In genomic region chr10:67247145-67247544, GRCm38 (mm10) we compare ENCODE assay signal across 8 mouse cellular contexts. TPM values are rescaled to one million over a fixed set of nuclear protein-coding genes. Genes with fewer than 3 reads are reported as not detected.
DNase-seq lines count a peak whose midpoint lies in the region; ATAC-seq and TF ChIP-seq lines count a peak whose summit lies in the region.

No protein-coding gene starts in this region.

- no peak overlapping the region for H3K4me3 ChIP-seq in kidney, adult 2 months (ENCODE audit: insufficient read depth, low read depth, low read length)
- no peak overlapping the region for H3K4me3 ChIP-seq in G1E (ENCODE audit: low read depth, low read length)
- H3K4me3 ChIP-seq in thymus, adult 2 months (ENCODE audit: control insufficient read depth, insufficient read depth, low read length): no peak overlapping the region

- DNase-seq in adrenal gland, adult (ENCODE audit: inconsistent age in 2 of 2, low spot score in 1 of 2): peak; percentile 39 to 75
- no peak for DNase-seq in adrenal gland, adult 8-10 months
- DNase-seq in kidney, adult 2 months: peak; percentile 46
- DNase-seq in kidney, adult 11 months: no peak
- no peak for DNase-seq in G1E (ENCODE audit: low spot score)
- DNase-seq in embryo, embryonic 9.5 days (ENCODE audit: extremely low spot score): peak; percentile 28
- peak; percentile 64 for DNase-seq in lung, postnatal 10 days
- DNase-seq in thymus, adult 2 months: peak; percentile 39

- H3K27ac ChIP-seq in kidney, adult 2 months (ENCODE audit: insufficient read depth, low read depth, low read length): no peak overlapping the region
- no peak overlapping the region for H3K27ac ChIP-seq in thymus, adult 2 months (ENCODE audit: control insufficient read depth, insufficient read depth, low read length)

- H3K9me3 ChIP-seq in G1E (replicated peaks): no peaks in the 10 kb centered on the region

- peak; percentile 49; the same call in 1 of the 2 replicates for ATAC-seq in G1E (ENCODE audit: extremely low read depth, insufficient number of reproducible peaks, low FRiP score, poor library complexity, severe bottlenecking)

- no peak for TF ChIP-seq POLR2A in kidney, adult 2 months (IDR thresholded peaks at IDR 0.05; ENCODE audit: low read depth, low read length)
- TF ChIP-seq POLR2A in thymus, adult 2 months (IDR thresholded peaks at IDR 0.05; ENCODE audit: control insufficient read depth, extremely low read depth, insufficient read depth, low read length, poor library complexity): no peak

- no peaks in the 10 kb centered on the region for H3K27me3 ChIP-seq in kidney, adult 2 months (replicated peaks; ENCODE audit: control insufficient read depth, insufficient read depth, low read length)
- no peaks in the 10 kb centered on the region for H3K27me3 ChIP-seq in G1E (ENCODE audit: insufficient read depth, low read length)
- no peaks in the 10 kb centered on the region for H3K27me3 ChIP-seq in thymus, adult 2 months (ENCODE audit: control insufficient read depth, insufficient read depth, low read length)

- H3K36me3 ChIP-seq in kidney, adult 2 months (ENCODE audit: control insufficient read depth, insufficient read depth, low read length): peaks cover 14% of the 10 kb centered on the region
- peaks cover 93% of the 10 kb centered on the region for H3K36me3 ChIP-seq in G1E (replicated peaks)
- peaks cover 59% of the 10 kb centered on the region for H3K36me3 ChIP-seq in thymus, adult 2 months (ENCODE audit: control insufficient read depth, insufficient read depth, low read length)

- TF ChIP-seq CTCF in kidney, adult 2 months (conservative IDR thresholded peaks at IDR 0.05; ENCODE audit: insufficient read depth, insufficient read length, low read depth, low read length): peak; percentile 61
- peak; percentile 74 for TF ChIP-seq CTCF in G1E (IDR thresholded peaks at IDR 0.05; ENCODE audit: low read depth, low read length)
- TF ChIP-seq CTCF in thymus, adult 2 months (IDR thresholded peaks at IDR 0.05; ENCODE audit: borderline replicate concordance, control insufficient read depth, extremely low read depth, insufficient read depth, low read length, poor library complexity): no peak

- WGBS in kidney, adult 2 months: 95% methylated on average over 4 of the region's 4 CpGs
- WGBS in thymus, adult 2 months: 98% methylated on average over 4 of the region's 4 CpGs

- no peaks in the 10 kb centered on the region for H3K4me1 ChIP-seq in kidney, adult 2 months (ENCODE audit: control insufficient read depth, insufficient read depth, low read length)
- H3K4me1 ChIP-seq in G1E (ENCODE audit: insufficient read depth, low read depth, low read length): peaks cover 6% of the 10 kb centered on the region; the same call in 1 of the 2 replicates
- H3K4me1 ChIP-seq in thymus, adult 2 months (replicated peaks; ENCODE audit: control insufficient read depth, insufficient read depth, low read length): no peaks in the 10 kb centered on the region

RNA-seq across cellular contexts. Expression of gene Nrbf2, which starts 38.0 kb away (rescaled TPM):
- 10 to 100 TPM; 12.8 to 17.6 (median 15.5) TPM for total RNA-seq in adrenal gland, adult 8-10 months (2022)
- 6.8 and 8.6 TPM in 2 replicates for polyA plus RNA-seq in kidney, adult 2 months (2012; rRNA removed)
- total RNA-seq in G1E (2014; fragmentation: Nextera tagmentation) (46.3 and 49.1 TPM in 2 replicates), G1E (2017) (46.6 and 52.2 TPM in 2 replicates)
- 71.1 and 92.1 TPM in 2 replicates for polyA plus RNA-seq in G1E (2012)
- polyA plus RNA-seq in thymus, adult 2 months (2012; rRNA removed): 8.7 and 11.2 TPM in 2 replicates

Comparison
In these comparisons a context has a peak if more than half of its experiments do, and no peak if none do; other contexts are left out.
1. DNase-seq: peak in adrenal gland, adult (2 of 2), kidney, adult 2 months (single experiment), embryo, embryonic 9.5 days (single experiment), lung, postnatal 10 days (single experiment) and thymus, adult 2 months (single experiment); none in adrenal gland, adult 8-10 months (single experiment), kidney, adult 11 months (single experiment) and G1E (single experiment).